Mouse (Mus musculus) myocyte (in vitro differentiated cells): Measurements from ENCODE around the gene Cnpy4. TPM values are rescaled to one million over a fixed set of nuclear protein-coding genes. Genes with fewer than 3 reads are reported as not detected.

ENCODE experiments used
- H3K27me3 ChIP-seq: one replicate; pipeline ENCODE4 v1.6.1; 2011; ENCODE audit not compliant: control insufficient read depth, insufficient read depth, insufficient read length
- H3K36me3 ChIP-seq: one replicate; pipeline ENCODE4 v1.6.1; 2011; ENCODE audit not compliant: control insufficient read depth, insufficient read depth
- H3K4me2 ChIP-seq: one replicate; pipeline ENCODE4 v1.6.1; 2011; ENCODE audit warnings: low read depth, control low read depth
- H3K4me3 ChIP-seq: one replicate; pipeline ENCODE4 v1.5.1; 2011; ENCODE audit warnings: mild to moderate bottlenecking, control low read depth, moderate library complexity
- H3K79me2 ChIP-seq: one replicate; pipeline ENCODE4 v1.6.1; 2011; ENCODE audit not compliant: control insufficient read depth, insufficient read depth
- H3ac ChIP-seq: one replicate; pipeline ENCODE4 v1.6.1; 2011; ENCODE audit not compliant: control insufficient read depth, insufficient read length
- CEBPB ChIP-seq: IDR thresholded peaks from 2 replicates; pipeline ENCODE4 v1.6.1; 2011; ENCODE audit warnings: mild to moderate bottlenecking, moderate library complexity; ENCODE audit not compliant: poor library complexity, insufficient read depth, severe bottlenecking
- E2F4 ChIP-seq: IDR thresholded peaks from one replicate; pipeline ENCODE4 v1.6.1; 2011; ENCODE audit warnings: mild to moderate bottlenecking, control low read depth, moderate library complexity; ENCODE audit not compliant: insufficient read depth
- MAX ChIP-seq: IDR thresholded peaks from one replicate; pipeline ENCODE4 v1.6.1; 2011; ENCODE audit warnings: low read depth, mild to moderate bottlenecking, control low read depth
- MYOD1 ChIP-seq, 3 experiments: IDR thresholded peaks; one replicate each; pipeline ENCODE4 v1.6.1; 2011; ENCODE audit warnings: control low read depth in 2 of 3, low read depth in 2 of 3, mild to moderate bottlenecking in 2 of 3, moderate library complexity in 1 of 3; ENCODE audit not compliant: insufficient read length in 2 of 3, control insufficient read depth in 1 of 3
- MYOG ChIP-seq, 3 experiments: IDR thresholded peaks; one replicate each; pipeline ENCODE4 v1.6.1; 2011; ENCODE audit warnings: control low read depth in 2 of 3, low read depth in 2 of 3, mild to moderate bottlenecking in 2 of 3; ENCODE audit not compliant: insufficient read length in 2 of 3, control insufficient read depth in 1 of 3, insufficient read depth in 1 of 3
- POLR2A ChIP-seq: IDR thresholded peaks from one replicate; pipeline ENCODE4 v1.6.1; 2011; ENCODE audit warnings: low read depth, mild to moderate bottlenecking, control low read depth, moderate library complexity; ENCODE audit not compliant: insufficient read length
- POLR2AphosphoS2 ChIP-seq: IDR thresholded peaks from one replicate; pipeline ENCODE4 v1.6.1; 2011; ENCODE audit warnings: low read depth, control low read depth; ENCODE audit not compliant: insufficient read length
- REST ChIP-seq: IDR thresholded peaks from one replicate; pipeline ENCODE4 v1.6.1; 2011; ENCODE audit warnings: mild to moderate bottlenecking, control low read depth, moderate library complexity; ENCODE audit not compliant: insufficient read depth, insufficient read length
- SRF ChIP-seq: IDR thresholded peaks from one replicate; pipeline ENCODE4 v1.6.1; 2011; ENCODE audit warnings: low read depth; ENCODE audit not compliant: control insufficient read depth, insufficient read length
- TCF12 ChIP-seq: IDR thresholded peaks from one replicate; pipeline ENCODE4 v1.6.1; 2011; ENCODE audit warnings: mild to moderate bottlenecking, control low read depth; ENCODE audit not compliant: poor library complexity, insufficient read depth, severe bottlenecking
- TCF3 ChIP-seq: IDR thresholded peaks from one replicate; pipeline ENCODE4 v1.6.1; 2011; ENCODE audit warnings: low read depth, control low read depth; ENCODE audit not compliant: insufficient read length
- USF1 ChIP-seq: IDR thresholded peaks from one replicate; pipeline ENCODE4 v1.6.1; 2011; ENCODE audit warnings: low read depth, mild to moderate bottlenecking, control low read depth, moderate library complexity
- polyA plus RNA-seq: library from polyadenylated mRNA; unstranded; fragments of >200 nt; fragmentation: generic; extraction: Trizol; gene quantifications from one replicate; pipeline ENCODE4 v1.2.1, GENCODE M21; 2012; ENCODE audit warnings: missing spikeins

Cnpy4 gene
- polyA plus RNA-seq, 1 experiment, result 11.5 TPM

DNA sequence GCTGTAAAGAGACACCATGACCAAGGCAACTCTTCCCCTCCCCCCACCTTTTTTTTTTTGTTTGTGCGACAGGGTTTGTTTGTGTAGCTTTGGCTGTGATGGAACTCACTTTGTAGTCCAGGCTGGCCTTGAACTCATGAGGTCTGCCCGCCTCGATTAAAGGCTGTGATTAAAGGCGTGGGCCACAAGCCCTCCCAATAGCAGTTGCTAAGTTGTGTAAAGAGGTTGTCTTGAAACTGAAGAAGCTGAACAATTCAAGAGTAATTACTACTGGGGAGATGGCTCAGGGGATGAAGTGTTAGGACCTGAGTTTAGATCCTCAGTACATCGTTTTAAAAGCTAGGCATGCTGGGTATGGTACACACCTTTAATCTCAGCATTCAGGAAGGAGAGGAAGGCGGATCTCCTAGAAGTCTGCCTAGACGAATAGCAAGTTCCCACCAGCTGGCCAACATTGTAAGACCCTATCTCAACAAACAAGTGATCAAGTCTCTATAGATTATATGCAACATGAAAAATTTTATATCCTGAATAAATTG lies 27.0 kb upstream of the Cnpy4 start:
- Histone ChIP-seq H3K27me3 (no peaks in the 10 kb centered on the region), H3ac (peak overlapping the region; percentile 40), H3K4me2 (peak overlapping the region; percentile 75), H3K4me3 (peak overlapping the region; percentile 88), H3K79me2 (peaks cover 18% of the 10 kb centered on the region), H3K36me3 (peaks cover 20% of the 10 kb centered on the region)
- no peak for TF ChIP-seq TCF12
- TF ChIP-seq POLR2AphosphoS2, result no peak
- no peak for TF ChIP-seq SRF
- TF ChIP-seq MAX, result no peak
- TF ChIP-seq MYOG (IDR thresholded peaks at IDR 0.05; ENCODE audit: control insufficient read depth in 1 of 3, insufficient read depth in 1 of 3, insufficient read length in 2 of 3, low read depth in 2 of 3), result no peak
- TF ChIP-seq E2F4, result no peak
- TF ChIP-seq REST, result no peak
- no peak for TF ChIP-seq TCF3
- no peak for TF ChIP-seq MYOD1 (IDR thresholded peaks at IDR 0.05; ENCODE audit: control insufficient read depth in 1 of 3, insufficient read length in 2 of 3, low read depth in 2 of 3)
- no peak for TF ChIP-seq POLR2A
- TF ChIP-seq CEBPB, result no peak
- no peak for TF ChIP-seq USF1

DNA sequence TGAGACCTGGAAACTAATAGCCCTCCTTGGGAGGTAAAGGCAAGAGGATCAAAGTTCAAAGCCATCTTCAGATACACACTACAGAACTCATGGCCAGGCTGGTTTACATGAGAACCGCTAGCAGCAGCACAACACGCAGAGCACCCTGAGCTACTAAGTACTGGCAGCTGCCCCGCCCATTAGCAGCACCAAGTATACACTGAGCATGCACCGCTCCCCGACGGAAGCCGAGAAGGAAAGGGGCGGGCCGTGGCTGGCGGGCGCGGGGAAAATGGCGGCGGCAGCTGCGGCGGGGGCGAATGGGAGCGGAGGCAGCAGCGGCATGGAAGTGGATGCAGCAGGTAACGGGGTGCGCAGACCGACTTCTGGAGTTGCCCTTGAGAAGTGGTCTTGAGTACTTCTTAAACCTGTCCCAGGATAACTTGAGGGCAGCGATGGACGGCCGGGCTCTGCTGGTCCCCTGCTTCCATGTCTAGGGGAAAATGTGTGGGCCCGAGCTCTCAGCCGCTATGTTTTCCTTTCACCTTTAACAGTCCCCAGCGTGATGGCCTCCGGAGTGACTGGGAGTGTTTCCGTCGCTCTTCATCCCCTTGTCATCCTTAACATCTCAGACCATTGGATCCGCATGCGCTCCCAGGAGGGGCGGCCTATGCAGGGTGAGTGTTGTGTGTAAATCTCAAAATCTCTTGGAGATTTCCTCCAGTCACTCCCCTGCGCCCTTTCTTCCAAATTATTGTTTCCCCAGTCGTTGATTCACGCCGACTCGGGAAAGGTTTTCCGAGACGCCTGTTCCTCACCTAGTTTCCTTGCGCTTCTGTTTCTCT lies 26.2 kb upstream of the Cnpy4 start, which contains the start of gene Cops6:
Gene Cops6 (plus strand): TSS at position 230 of the 824 bp plus-strand sequence.
- peaks cover 18% of the 10 kb centered on the region for H3K79me2 ChIP-seq
- H3K36me3 ChIP-seq, result peaks cover 20% of the 10 kb centered on the region
- H3ac ChIP-seq, result peak within 1 kb of the TSS; percentile 40
- peak within 1 kb of the TSS; percentile 95 for H3K4me2 ChIP-seq
- H3K4me3 ChIP-seq, result peak within 1 kb of the TSS; percentile 88
- TF ChIP-seq POLR2A (peak; percentile 93), TCF3 (no peak), REST (peak; percentile 29), MYOD1 (IDR thresholded peaks at IDR 0.05; ENCODE audit: control insufficient read depth in 1 of 3, insufficient read length in 2 of 3, low read depth in 2 of 3) (peak in 2 of 3 experiments; percentile 74 to 96), MYOG (IDR thresholded peaks at IDR 0.05; ENCODE audit: control insufficient read depth in 1 of 3, insufficient read depth in 1 of 3, insufficient read length in 2 of 3, low read depth in 2 of 3) (peak in 2 of 3 experiments; percentile 71 to 77), SRF (no peak), POLR2AphosphoS2 (peak; percentile 88)
- no peaks in the 10 kb centered on the region for H3K27me3 ChIP-seq

DNA sequence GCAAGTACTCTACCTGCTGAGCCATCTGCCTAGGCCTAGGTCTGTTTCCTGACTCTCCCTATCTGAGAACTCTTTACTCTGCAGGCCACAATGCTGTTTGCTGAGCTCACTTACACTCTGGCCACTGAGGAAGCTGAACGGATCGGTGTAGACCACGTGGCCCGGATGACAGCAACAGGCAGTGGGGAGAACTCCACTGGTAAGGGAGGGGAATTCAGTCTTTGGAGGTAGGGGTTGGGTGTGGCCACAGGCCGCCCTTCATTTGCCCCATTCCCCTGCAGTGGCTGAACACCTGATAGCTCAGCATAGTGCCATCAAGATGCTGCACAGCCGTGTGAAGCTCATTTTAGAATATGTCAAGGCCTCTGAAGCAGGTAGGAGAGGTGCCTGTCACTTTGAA lies 24.2 kb upstream of the Cnpy4 start:
- Histone ChIP-seq H3K27me3 (no peaks in the 10 kb centered on the region), H3ac (no peak overlapping the region), H3K4me3 (no peak overlapping the region), H3K4me2 (no peak overlapping the region), H3K79me2 (peaks cover 18% of the 10 kb centered on the region), H3K36me3 (peaks cover 27% of the 10 kb centered on the region)
- TF ChIP-seq CEBPB (no peak), E2F4 (no peak), SRF (no peak), TCF3 (no peak), TCF12 (no peak), MYOD1 (IDR thresholded peaks at IDR 0.05; ENCODE audit: control insufficient read depth in 1 of 3, insufficient read length in 2 of 3, low read depth in 2 of 3) (no peak), POLR2A (no peak), POLR2AphosphoS2 (no peak), MAX (no peak), REST (no peak)

DNA sequence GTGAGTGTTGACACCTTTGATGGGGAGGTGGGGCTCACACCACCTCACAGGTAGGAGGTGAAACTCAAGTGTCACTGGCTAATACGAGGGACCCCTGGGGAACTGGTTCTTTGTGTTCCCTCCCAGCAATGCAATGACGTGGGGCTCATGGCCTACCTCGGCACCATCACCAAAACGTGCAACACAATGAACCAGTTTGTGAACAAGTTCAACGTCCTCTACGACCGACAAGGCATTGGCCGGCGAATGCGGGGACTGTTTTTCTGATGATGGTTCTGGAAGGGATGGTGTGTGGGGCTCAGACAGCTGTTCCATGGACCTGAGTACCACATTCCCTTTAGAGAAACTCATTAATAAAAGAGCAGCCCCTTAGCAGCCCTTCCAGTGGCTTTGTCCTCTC lies 23.7 kb upstream of the Cnpy4 start:
- Histone ChIP-seq H3K4me3 (no peak overlapping the region), H3ac (no peak overlapping the region), H3K36me3 (peaks cover 30% of the 10 kb centered on the region), H3K79me2 (peaks cover 18% of the 10 kb centered on the region), H3K27me3 (no peaks in the 10 kb centered on the region), H3K4me2 (no peak overlapping the region)
- TF ChIP-seq POLR2AphosphoS2 (peak; percentile 57), E2F4 (no peak)

DNA sequence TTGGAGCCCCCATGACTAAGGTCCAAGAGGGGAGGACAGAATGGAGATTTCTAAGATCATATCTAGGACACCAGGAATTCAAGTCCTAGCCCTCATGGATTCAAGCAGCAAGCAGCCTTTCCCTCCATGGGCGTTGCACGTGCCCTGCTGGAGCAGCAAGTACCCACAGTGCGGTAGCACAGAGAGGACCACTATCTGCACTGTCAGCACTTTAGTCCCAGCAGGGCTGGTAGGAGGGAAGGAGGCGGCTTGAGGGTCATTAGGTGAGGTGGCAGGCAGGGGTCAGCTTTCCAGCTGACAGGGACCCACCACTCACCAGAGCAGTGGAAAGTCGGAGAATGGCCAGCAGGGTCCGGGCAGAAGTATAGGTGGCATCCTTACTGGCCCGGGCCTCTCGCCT lies 21.7 kb upstream of the Cnpy4 start:
- no peak overlapping the region for H3K4me2 ChIP-seq
- H3K4me3 ChIP-seq, result no peak overlapping the region
- H3ac ChIP-seq, result no peak overlapping the region
- H3K36me3 ChIP-seq, result peaks cover 30% of the 10 kb centered on the region
- TF ChIP-seq POLR2A (peak; percentile 19), POLR2AphosphoS2 (peak; percentile 48), TCF12 (no peak)
- peaks cover 35% of the 10 kb centered on the region for H3K79me2 ChIP-seq
- no peaks in the 10 kb centered on the region for H3K27me3 ChIP-seq
